Mouse (Mus musculus) heart, embryonic 13.5 days (tissue): ENCODE data around the gene Slc4a1. TPM values are rescaled to one million over a fixed set of nuclear protein-coding genes. Genes with fewer than 3 reads are reported as not detected.

ENCODE experiments used
- ATAC-seq: fragments of 200-750 bp; cut with Nextera tagmentation; 2 replicates; pipeline ENCODE4 v1.8.0; 2017; ENCODE audit warnings: moderate TSS enrichment; ENCODE audit not compliant: insufficient number of reproducible peaks, low FRiP score, low TSS enrichment; ENCODE audit errors: extremely low read depth
- H3K27ac ChIP-seq: fragments of 300-500 bp; sonication (generic); replicated peaks from 2 replicates; pipeline ENCODE4 v1.5.1; 2015; ENCODE audit warnings: moderate library complexity, mild to moderate bottlenecking, inconsistent platforms
- H3K27me3 ChIP-seq: fragments of 300-500 bp; sonication (generic); replicated peaks from 2 replicates; pipeline ENCODE4 v1.6.1; 2015; ENCODE audit warnings: mild to moderate bottlenecking, inconsistent platforms
- H3K36me3 ChIP-seq: fragments of 300-500 bp; sonication (generic); 2 replicates; pipeline ENCODE4 v1.6.1; 2015; ENCODE audit warnings: mild to moderate bottlenecking, inconsistent platforms
- H3K4me1 ChIP-seq: fragments of 300-500 bp; sonication (generic); 2 replicates; pipeline ENCODE4 v1.6.1; 2015; ENCODE audit warnings: inconsistent platforms
- H3K4me2 ChIP-seq: fragments of 300-500 bp; sonication (generic); 2 replicates; pipeline ENCODE4 v1.6.1; 2015; ENCODE audit warnings: inconsistent platforms, mild to moderate bottlenecking, moderate library complexity
- H3K4me3 ChIP-seq: fragments of 300-500 bp; sonication (generic); 2 replicates; pipeline ENCODE4 v1.5.1; 2015; ENCODE audit warnings: moderate library complexity, mild to moderate bottlenecking, inconsistent platforms
- H3K9ac ChIP-seq: fragments of 300-500 bp; sonication (generic); 2 replicates; pipeline ENCODE4 v1.6.1; 2015; ENCODE audit warnings: inconsistent platforms, mild to moderate bottlenecking, moderate library complexity
- H3K9me3 ChIP-seq: fragments of 300-500 bp; sonication (generic); 2 replicates; pipeline ENCODE4 v1.6.1; 2016; ENCODE audit warnings: inconsistent platforms
- WGBS: fragments of 180-500 bp; shearing (Covaris S2); methylation state at CpG from one replicate; pipeline ENCODE4 v1.1.7; 2015; ENCODE audit warnings: mixed read lengths; 5-methylcytosine and 5-hydroxymethylcytosine counted together
- polyA plus RNA-seq: library from polyadenylated mRNA; unstranded; fragments of >200 nt; fragmentation: Nextera tagmentation; extraction: Ambion mirVana; gene quantifications from 2 replicates; pipeline ENCODE4 v1.2.1, GENCODE M21; 2015

The Slc4a1 gene
- polyA plus RNA-seq, 1 experiment from 2014 or later, result 59.5 TPM

DNA sequence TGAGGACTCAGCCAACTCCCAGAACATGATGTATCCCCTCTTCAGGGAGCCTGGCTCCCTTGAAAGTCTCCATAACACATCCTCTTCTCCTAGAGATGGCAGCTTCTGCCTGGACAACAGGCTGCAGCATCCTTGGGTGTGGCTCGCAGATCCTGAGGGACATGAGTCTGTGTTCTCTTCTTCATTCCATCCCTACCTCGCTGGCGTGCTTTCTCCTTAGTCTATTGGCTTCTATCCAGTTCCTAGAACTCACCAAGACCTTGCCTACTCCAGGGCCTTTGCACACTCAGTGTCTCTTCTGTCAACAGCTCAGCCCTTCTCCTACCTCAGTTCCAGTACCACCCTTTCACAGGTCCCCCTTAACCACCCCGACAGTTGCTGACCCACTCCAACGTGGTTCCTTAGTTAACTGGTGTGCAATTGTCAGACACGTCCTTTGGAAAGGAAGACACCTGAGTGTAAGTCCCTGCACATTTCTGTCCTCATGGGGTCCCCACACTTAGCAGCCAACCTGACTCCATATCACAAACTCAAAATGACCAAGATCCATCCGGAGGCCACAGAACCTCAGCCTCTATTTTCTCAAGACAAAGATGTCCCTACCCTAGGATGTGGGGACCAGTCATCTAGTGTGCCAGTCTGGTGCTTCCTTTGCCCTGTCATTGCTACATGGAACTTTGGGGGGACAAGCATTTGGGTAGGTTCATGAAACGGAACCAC lies 4.1 kb downstream of the Slc4a1 start:
- Histone ChIP-seq H3K4me1 (peaks cover 7% of the 10 kb centered on the region; the same call in 1 of the 2 replicates), H3K36me3 (no peaks in the 10 kb centered on the region), H3K9ac (peak overlapping the region; percentile 53; the same call in 1 of the 2 replicates), H3K27ac (peak overlapping the region; percentile 63), H3K4me2 (peak overlapping the region; percentile 54), H3K27me3 (peaks cover 51% of the 10 kb centered on the region), H3K9me3 (no peaks in the 10 kb centered on the region), H3K4me3 (peak overlapping the region; percentile 30)
- 80% methylated on average over 8 of the region's 8 CpGs for WGBS
- no peak for ATAC-seq

DNA sequence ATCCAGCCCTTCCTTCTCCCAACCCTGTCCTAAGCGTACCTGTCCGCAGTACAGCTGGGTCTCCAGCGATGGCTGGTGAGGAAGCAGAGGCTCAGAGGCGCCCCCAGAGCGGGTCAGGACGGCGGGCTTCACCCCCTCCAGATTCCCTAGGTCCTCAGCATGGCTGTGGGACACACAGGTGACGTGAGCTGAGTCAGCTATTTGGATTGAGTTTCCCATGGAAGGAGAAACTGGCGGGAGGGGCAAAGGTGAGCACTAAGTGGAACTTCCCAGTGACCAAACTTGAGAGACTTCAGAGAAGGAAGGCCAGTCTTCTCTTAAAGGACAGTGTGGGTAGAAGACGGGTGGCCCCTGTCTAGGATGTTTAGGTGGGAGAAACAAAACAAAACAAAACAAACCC lies 7.6 kb downstream of the Slc4a1 start:
- Histone ChIP-seq H3K27ac (no peak overlapping the region), H3K27me3 (peaks cover 70% of the 10 kb centered on the region), H3K4me3 (peak overlapping the region; percentile 30), H3K9me3 (no peaks in the 10 kb centered on the region), H3K4me2 (peak overlapping the region; percentile 54), H3K4me1 (no peaks in the 10 kb centered on the region), H3K36me3 (no peaks in the 10 kb centered on the region), H3K9ac (no peak overlapping the region)
- ATAC-seq, result no peak
- WGBS, result 58% methylated on average over 10 of the region's 10 CpGs

- WGBS, result 53% methylated on average over 31 of the region's 31 CpGs
- ATAC-seq, result no peak
- Histone ChIP-seq H3K27me3 (peaks cover 79% of the 10 kb centered on the region), H3K9me3 (no peaks in the 10 kb centered on the region), H3K9ac (no peak overlapping the region), H3K36me3 (no peaks in the 10 kb centered on the region), H3K27ac (no peak overlapping the region), H3K4me3 (peak overlapping the region; percentile 30), H3K4me2 (peak overlapping the region; percentile 54), H3K4me1 (no peaks in the 10 kb centered on the region)
Measured at GRCm38 (mm10) chr11:102356636-102357350, 9.2 kb downstream of the Slc4a1 start.

DNA sequence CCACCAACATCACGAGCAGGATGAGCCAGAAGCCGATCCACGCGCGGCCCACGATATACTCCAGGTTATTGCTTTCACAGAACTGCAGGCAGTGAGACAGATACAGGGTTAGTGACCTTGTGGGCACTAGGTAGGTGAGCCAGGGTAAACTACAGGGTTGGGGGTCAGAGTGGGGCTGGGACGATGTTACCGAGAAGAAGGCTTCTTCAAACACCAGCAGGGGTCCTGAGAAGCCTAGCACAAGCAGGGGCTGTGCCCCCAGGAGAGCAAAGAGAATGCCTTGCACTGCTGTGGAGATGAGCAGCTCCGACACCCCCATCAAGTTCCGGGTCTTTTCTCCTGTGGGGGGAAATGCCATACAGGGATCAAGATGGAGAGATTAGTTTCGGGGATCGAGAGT lies 9.8 kb downstream of the Slc4a1 start:
- no peak for ATAC-seq
- 67% methylated on average over 12 of the region's 12 CpGs for WGBS
- Histone ChIP-seq H3K27ac (peak overlapping the region; percentile 12; the same call in 1 of the 2 replicates), H3K4me3 (peak overlapping the region; percentile 30), H3K9me3 (no peaks in the 10 kb centered on the region), H3K27me3 (peaks cover 79% of the 10 kb centered on the region), H3K36me3 (no peaks in the 10 kb centered on the region), H3K4me2 (peak overlapping the region; percentile 54), H3K9ac (no peak overlapping the region), H3K4me1 (no peaks in the 10 kb centered on the region)

DNA sequence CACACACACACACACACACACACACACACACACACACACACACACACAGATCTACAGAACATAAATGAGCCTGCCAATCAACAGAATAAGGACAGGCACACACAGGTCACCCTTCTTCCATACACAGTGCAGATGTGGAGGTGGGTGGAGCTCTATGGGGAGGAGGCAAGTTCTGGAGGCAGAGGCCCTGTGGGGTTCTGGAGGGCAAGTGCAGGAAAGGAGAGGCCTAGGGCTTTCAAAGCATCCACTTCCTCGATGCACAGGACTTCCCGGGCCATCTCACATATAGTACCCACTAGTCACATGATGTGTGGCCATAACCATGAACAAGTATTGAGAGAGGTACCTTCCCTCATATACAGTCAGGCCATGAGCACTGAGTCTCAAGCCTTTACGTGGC lies 10.5 kb downstream of the Slc4a1 start:
- Histone ChIP-seq H3K9me3 (no peaks in the 10 kb centered on the region), H3K27ac (peak overlapping the region; percentile 12; the same call in 1 of the 2 replicates), H3K9ac (no peak overlapping the region), H3K4me2 (peak overlapping the region; percentile 54), H3K27me3 (peaks cover 79% of the 10 kb centered on the region), H3K4me3 (peak overlapping the region; percentile 30), H3K4me1 (no peaks in the 10 kb centered on the region), H3K36me3 (no peaks in the 10 kb centered on the region)
- no peak for ATAC-seq
- WGBS, result 70% methylated on average over 3 of the region's 3 CpGs

DNA sequence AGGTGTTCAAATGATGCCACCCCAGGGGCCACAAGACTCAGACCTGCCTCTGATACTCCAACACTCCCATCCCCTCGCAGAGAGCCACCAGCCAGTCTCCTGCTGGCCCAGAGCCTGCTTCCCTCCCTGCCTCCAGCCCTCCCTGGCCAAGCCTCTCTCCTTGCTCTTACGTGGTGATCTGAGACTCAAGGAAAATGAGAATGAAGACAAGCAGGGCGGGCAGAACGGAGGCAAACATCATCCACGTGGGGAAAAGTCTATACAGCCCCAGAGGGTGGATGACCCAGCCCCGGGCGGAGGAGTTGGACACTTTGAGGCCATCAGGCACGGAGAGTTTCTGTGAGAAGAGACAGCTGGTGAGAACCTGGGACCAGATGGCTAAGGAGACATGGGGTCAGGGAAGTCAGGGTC lies 13.0 kb downstream of the Slc4a1 start:
- 36% methylated on average over 8 of the region's 8 CpGs for WGBS
- no peak overlapping the region for H3K9ac ChIP-seq

GRCm38 (mm10) chr11:102352378-102352777 lies 13.6 kb downstream of the Slc4a1 start:
- WGBS, result 52% methylated on average over 5 of the region's 5 CpGs
- Histone ChIP-seq H3K4me1 (no peaks in the 10 kb centered on the region), H3K4me2 (peak overlapping the region; percentile 54), H3K27me3 (peaks cover 55% of the 10 kb centered on the region), H3K27ac (no peak overlapping the region), H3K36me3 (no peaks in the 10 kb centered on the region), H3K9me3 (no peaks in the 10 kb centered on the region), H3K4me3 (no peak overlapping the region), H3K9ac (no peak overlapping the region)
- no peak for ATAC-seq

More for the DNA sequence above, 13.0 kb downstream of the Slc4a1 start:
- Histone ChIP-seq H3K27me3 (peaks cover 61% of the 10 kb centered on the region), H3K36me3 (no peaks in the 10 kb centered on the region), H3K4me3 (0 out of 2 replicates have a peak overlapping the region, but pooled peaks have one; percentile 10), H3K9me3 (no peaks in the 10 kb centered on the region), H3K4me1 (no peaks in the 10 kb centered on the region), H3K4me2 (peak overlapping the region; percentile 54), H3K27ac (0 out of 2 replicates have a peak overlapping the region, but pooled peaks have one; percentile 2)
- ATAC-seq, result no peak

DNA sequence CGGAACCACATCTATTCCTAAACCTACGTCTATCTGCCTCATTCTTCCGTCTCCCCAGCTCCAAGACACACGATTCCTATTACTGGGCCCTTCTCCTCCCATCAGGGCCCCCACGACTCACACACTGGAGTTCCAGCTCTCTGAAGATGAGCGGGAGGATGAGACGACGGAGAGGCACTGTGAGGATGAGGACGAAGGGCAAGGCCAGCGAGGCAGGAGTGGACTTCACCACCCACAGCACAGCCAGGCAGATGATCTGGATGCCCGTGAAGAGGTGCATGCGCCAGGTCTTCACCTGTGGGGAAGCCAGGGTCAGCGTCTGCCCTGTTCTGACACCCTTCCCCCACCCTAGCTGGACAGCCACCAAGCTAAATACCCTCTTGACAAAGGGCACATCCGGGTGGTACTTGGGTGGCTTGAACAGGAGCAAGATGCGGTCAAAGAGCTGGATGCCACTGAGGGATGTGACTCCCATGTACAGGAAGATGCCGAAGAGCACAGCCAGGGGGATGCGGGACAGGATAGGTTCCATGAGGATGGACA lies 15.0 kb downstream of the Slc4a1 start:
- no peak overlapping the region for H3K9ac ChIP-seq
- H3K36me3 ChIP-seq, result no peaks in the 10 kb centered on the region
- H3K9me3 ChIP-seq, result no peaks in the 10 kb centered on the region
- WGBS, result 86% methylated on average over 17 of the region's 17 CpGs
- ATAC-seq, result no peak
- H3K4me3 ChIP-seq, result no peak overlapping the region
- peaks cover 42% of the 10 kb centered on the region for H3K27me3 ChIP-seq
- H3K4me2 ChIP-seq, result peak overlapping the region; percentile 54; the same call in 1 of the 2 replicates
- no peak overlapping the region for H3K27ac ChIP-seq
- no peaks in the 10 kb centered on the region for H3K4me1 ChIP-seq

DNA sequence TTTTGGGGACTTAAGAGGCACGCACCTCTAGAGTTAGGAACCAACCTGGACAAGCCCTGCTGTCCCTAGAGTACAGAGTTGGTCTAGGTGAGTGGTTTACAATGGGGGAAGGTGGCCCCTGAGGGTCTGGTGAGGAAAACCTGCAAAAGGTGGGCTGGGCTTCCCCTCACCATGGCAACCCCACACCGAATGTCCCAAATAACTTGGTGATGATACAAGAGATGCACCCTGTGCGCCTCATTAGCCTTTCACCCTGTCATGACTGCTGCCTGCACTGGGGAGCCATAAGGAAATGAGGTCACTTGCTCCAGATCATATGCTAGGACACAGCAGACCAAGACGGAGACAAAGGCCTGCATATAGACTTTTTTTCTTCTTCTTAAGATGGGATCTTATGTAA lies 15.6 kb downstream of the Slc4a1 start:
- Histone ChIP-seq H3K4me1 (no peaks in the 10 kb centered on the region), H3K27me3 (peaks cover 35% of the 10 kb centered on the region), H3K4me3 (no peak overlapping the region), H3K4me2 (no peak overlapping the region), H3K9ac (no peak overlapping the region), H3K9me3 (no peaks in the 10 kb centered on the region), H3K27ac (no peak overlapping the region), H3K36me3 (no peaks in the 10 kb centered on the region)
- 73% methylated on average over 4 of the region's 4 CpGs for WGBS
- ATAC-seq, result no peak

- Histone ChIP-seq H3K27me3 (peaks cover 35% of the 10 kb centered on the region), H3K4me3 (no peak overlapping the region), H3K4me2 (0 out of 2 replicates have a peak overlapping the region, but pooled peaks have one; percentile 0), H3K9ac (no peak overlapping the region), H3K27ac (no peak overlapping the region), H3K4me1 (no peaks in the 10 kb centered on the region), H3K36me3 (no peaks in the 10 kb centered on the region), H3K9me3 (no peaks in the 10 kb centered on the region)
- 91% methylated on average over 3 of the region's 3 CpGs for WGBS
- no peak for ATAC-seq
Measured at GRCm38 (mm10) chr11:102349189-102349954, 16.6 kb downstream of the Slc4a1 start.

DNA sequence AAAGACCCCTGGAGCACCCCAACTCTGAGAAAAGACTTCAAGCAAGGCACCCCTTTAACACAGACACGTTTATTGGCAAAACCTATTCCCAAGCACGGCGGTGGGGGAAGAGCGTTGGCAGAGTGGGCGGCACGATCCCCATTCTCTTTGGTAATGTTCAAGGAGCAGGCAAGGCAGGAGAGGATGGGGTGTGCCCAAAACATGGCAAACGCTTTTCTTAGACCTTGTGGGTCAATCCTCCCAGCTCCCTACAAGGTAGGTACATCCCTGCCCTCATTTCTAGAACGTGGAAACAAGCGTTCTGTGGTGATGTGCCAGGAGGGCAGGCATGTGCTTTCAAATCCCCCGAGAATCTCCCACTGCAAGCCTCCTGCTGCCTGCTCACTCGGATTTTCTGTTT lies 17.2 kb downstream of the Slc4a1 start:
- no peak overlapping the region for H3K27ac ChIP-seq
- no peaks in the 10 kb centered on the region for H3K4me1 ChIP-seq
- peaks cover 31% of the 10 kb centered on the region for H3K27me3 ChIP-seq
- no peak for ATAC-seq
- no peak overlapping the region for H3K4me2 ChIP-seq
- no peak overlapping the region for H3K4me3 ChIP-seq
- 75% methylated on average over 11 of the region's 11 CpGs for WGBS
- H3K9me3 ChIP-seq, result no peaks in the 10 kb centered on the region
- H3K9ac ChIP-seq, result no peak overlapping the region
- H3K36me3 ChIP-seq, result no peaks in the 10 kb centered on the region
